Mouse (Mus musculus): ENCODE data around the gene Robo2. TPM values are rescaled to one million over a fixed set of nuclear protein-coding genes. Genes with fewer than 3 reads are reported as not detected.

Gene Robo2
- total and polyA plus RNA-seq, 3 experiments, result not detected

GRCm38 (mm10) chr16:74316150-74316549 lies 95.5 kb downstream of the Robo2 start (continued):
- TF ChIP-seq NRF1 (IDR thresholded peaks at IDR 0.05; ENCODE audit: insufficient read depth, low read depth, low read length, poor library complexity, severe bottlenecking) (no peak), TBP (IDR thresholded peaks at IDR 0.05; ENCODE audit: low read depth, low read length) (no peak), MYB (IDR thresholded peaks at IDR 0.05; ENCODE audit: low read depth, low read length) (no peak), ZNF384 (IDR thresholded peaks at IDR 0.05; ENCODE audit: low read depth, low read length) (no peak)

GRCm38 (mm10) chr16:74313222-74313621 lies 98.4 kb downstream of the Robo2 start:
- Histone ChIP-seq H3K27ac (ENCODE audit: control insufficient read depth, low read depth, low read length) (no peak overlapping the region), H3K79me2 (ENCODE audit: control insufficient read depth, insufficient read depth, low read length, poor library complexity) (no peaks in the 10 kb centered on the region), H3K4me1 (ENCODE audit: control insufficient read depth in 1 of 2, insufficient read depth in 2 of 2, low read length in 2 of 2) (no peaks in the 10 kb centered on the region), H3K4me3 (ENCODE audit: control insufficient read depth in 1 of 2, insufficient read depth in 1 of 2, low read depth in 2 of 2, low read length in 2 of 2) (no peak overlapping the region), H3K9ac (ENCODE audit: control insufficient read depth, low read depth, low read length, poor library complexity, severe bottlenecking) (no peak overlapping the region), H3K27me3 (ENCODE audit: control insufficient read depth in 1 of 2, insufficient read depth in 2 of 2, low read length in 2 of 2) (no peaks in the 10 kb centered on the region), H3K9me3 (replicated peaks; ENCODE audit: insufficient read depth, low read length) (no peaks in the 10 kb centered on the region), H3K36me3 (ENCODE audit: control insufficient read depth in 1 of 2, insufficient read depth in 2 of 2, low read length in 2 of 2) (no peaks in the 10 kb centered on the region)
- no peak for DNase-seq (ENCODE audit: low read depth, low spot score)
- no peak for TF ChIP-seq EP300 (IDR thresholded peaks at IDR 0.05; ENCODE audit: low read depth in 1 of 2, low read length in 2 of 2)
- no peak for TF ChIP-seq E2F4 (IDR thresholded peaks at IDR 0.05; ENCODE audit: borderline replicate concordance, low read depth, low read length)
- TF ChIP-seq POLR2AphosphoS2 (IDR thresholded peaks at IDR 0.05; ENCODE audit: low read length), result no peak
- TF ChIP-seq GATA1 (IDR thresholded peaks at IDR 0.05; ENCODE audit: low read depth, low read length), result no peak
- no peak for TF ChIP-seq SMC3 (IDR thresholded peaks at IDR 0.05; ENCODE audit: low read depth, low read length)
- TF ChIP-seq USF1 (IDR thresholded peaks at IDR 0.05; ENCODE audit: low read depth, low read length), result no peak
- no peak for TF ChIP-seq RAD21 (IDR thresholded peaks at IDR 0.05; ENCODE audit: low read depth, low read length)
- no peak for TF ChIP-seq ZKSCAN1 (IDR thresholded peaks at IDR 0.05; ENCODE audit: low read depth, low read length)
- TF ChIP-seq UBTF (IDR thresholded peaks at IDR 0.05; ENCODE audit: borderline replicate concordance, insufficient read depth, low read depth, low read length), result no peak
- no peak for TF ChIP-seq KAT2A (conservative IDR thresholded peaks at IDR 0.05; ENCODE audit: low read depth, low read length)
- no peak for TF ChIP-seq MYB (IDR thresholded peaks at IDR 0.05; ENCODE audit: low read depth, low read length)

GRCm38 (mm10) chr16:74307543-74307887 lies 104.1 kb downstream of the Robo2 start:
- DNase-seq (ENCODE audit: low read depth, low spot score), result no peak

More at GRCm38 (mm10) chr16:74307543-74307887, 104.1 kb downstream of the Robo2 start:
- Histone ChIP-seq H3K4me1 (ENCODE audit: control insufficient read depth in 1 of 2, insufficient read depth in 2 of 2, low read length in 2 of 2) (no peaks in the 10 kb centered on the region), H3K27me3 (ENCODE audit: control insufficient read depth in 1 of 2, insufficient read depth in 2 of 2, low read length in 2 of 2) (no peaks in the 10 kb centered on the region), H3K36me3 (ENCODE audit: control insufficient read depth in 1 of 2, insufficient read depth in 2 of 2, low read length in 2 of 2) (no peaks in the 10 kb centered on the region), H3K79me2 (ENCODE audit: control insufficient read depth, insufficient read depth, low read length, poor library complexity) (no peaks in the 10 kb centered on the region), H3K4me3 (ENCODE audit: control insufficient read depth in 1 of 2, insufficient read depth in 1 of 2, low read depth in 2 of 2, low read length in 2 of 2) (no peak overlapping the region), H3K27ac (ENCODE audit: control insufficient read depth, low read depth, low read length) (no peak overlapping the region), H3K9ac (ENCODE audit: control insufficient read depth, low read depth, low read length, poor library complexity, severe bottlenecking) (no peak overlapping the region), H3K9me3 (replicated peaks; ENCODE audit: insufficient read depth, low read length) (no peaks in the 10 kb centered on the region)
- TF ChIP-seq GATA1 (IDR thresholded peaks at IDR 0.05; ENCODE audit: low read depth, low read length), result no peak
- no peak for TF ChIP-seq CTCF (IDR thresholded peaks at IDR 0.05 in 2 of 3, conservative IDR thresholded peaks at IDR 0.05 in 1 of 3; ENCODE audit: control insufficient read depth in 1 of 3, insufficient read depth in 1 of 3, low read depth in 2 of 3, low read length in 3 of 3, poor library complexity in 1 of 3, severe bottlenecking in 1 of 3)
- TF ChIP-seq POLR2AphosphoS2 (IDR thresholded peaks at IDR 0.05; ENCODE audit: low read length), result no peak
- TF ChIP-seq JUND (IDR thresholded peaks at IDR 0.05; ENCODE audit: low read depth, low read length), result no peak
- TF ChIP-seq CHD2 (IDR thresholded peaks at IDR 0.05; ENCODE audit: low read length), result no peak
- no peak for TF ChIP-seq MAX (IDR thresholded peaks at IDR 0.05; ENCODE audit: low read length)
- TF ChIP-seq MYC (IDR thresholded peaks at IDR 0.05; ENCODE audit: low read depth, low read length), result no peak
- no peak for TF ChIP-seq BHLHE40 (IDR thresholded peaks at IDR 0.05; ENCODE audit: borderline replicate concordance, low read depth, low read length)
- TF ChIP-seq SMC3 (IDR thresholded peaks at IDR 0.05; ENCODE audit: low read depth, low read length), result no peak
- TF ChIP-seq MEF2A (IDR thresholded peaks at IDR 0.05; ENCODE audit: extremely low read depth, insufficient replicate concordance, low read depth, low read length, poor library complexity, severe bottlenecking), result no peak
- TF ChIP-seq TBP (IDR thresholded peaks at IDR 0.05; ENCODE audit: low read depth, low read length), result no peak
- TF ChIP-seq ETS1 (IDR thresholded peaks at IDR 0.05; ENCODE audit: low read depth, low read length), result no peak
- no peak for TF ChIP-seq EP300 (IDR thresholded peaks at IDR 0.05; ENCODE audit: low read depth in 1 of 2, low read length in 2 of 2)
- no peak for TF ChIP-seq MAFK (IDR thresholded peaks at IDR 0.05; ENCODE audit: borderline replicate concordance, low read depth, low read length)
- no peak for TF ChIP-seq GABPA (IDR thresholded peaks at IDR 0.05; ENCODE audit: low read depth, low read length)
- TF ChIP-seq RAD21 (IDR thresholded peaks at IDR 0.05; ENCODE audit: low read depth, low read length), result no peak
- no peak for TF ChIP-seq MYB (IDR thresholded peaks at IDR 0.05; ENCODE audit: low read depth, low read length)
- TF ChIP-seq ZKSCAN1 (IDR thresholded peaks at IDR 0.05; ENCODE audit: low read depth, low read length), result no peak
- no peak for TF ChIP-seq TCF12 (IDR thresholded peaks at IDR 0.05; ENCODE audit: low read depth, low read length)
- no peak for TF ChIP-seq ELF1 (IDR thresholded peaks at IDR 0.05; ENCODE audit: low read depth, low read length)

All from MEL (cell line).